Mouse (Mus musculus): ENCODE measurements around the gene Pgm1. TPM values are rescaled to one million over a fixed set of nuclear protein-coding genes. Genes with fewer than 3 reads are reported as not detected.

Gene Pgm1
- polyA plus RNA-seq, 1 experiment from 2014 or later, result 271 TPM

GRCm38 (mm10) chr4:100000971-100001370 lies 71.8 kb downstream of the Pgm1 start:
- ATAC-seq (ENCODE audit: insufficient number of reproducible peaks, insufficient read depth, low FRiP score, low read depth), result no peak

GRCm38 (mm10) chr4:100001806-100002205 lies 72.6 kb downstream of the Pgm1 start:
- H3K36me3 ChIP-seq (ENCODE audit: control insufficient read depth, insufficient read depth, low read length), result no peaks in the 10 kb centered on the region
- H3K27ac ChIP-seq (replicated peaks in 1 of 2; ENCODE audit: control insufficient read depth in 1 of 2, insufficient read depth in 1 of 2, low read depth in 2 of 2, low read length in 2 of 2), result no peak overlapping the region
- H3K4me2 ChIP-seq (ENCODE audit: low read length), result no peak overlapping the region
- no peak overlapping the region for H3K9ac ChIP-seq (ENCODE audit: low read length)
- WGBS, result 66% methylated on average over 7 of the region's 7 CpGs
- no peaks in the 10 kb centered on the region for H3K27me3 ChIP-seq (ENCODE audit: control insufficient read depth, insufficient read depth, low read length)
- no peak for ATAC-seq (ENCODE audit: insufficient number of reproducible peaks, insufficient read depth, low FRiP score, low read depth)
- no peaks in the 10 kb centered on the region for H3K4me1 ChIP-seq (ENCODE audit: control insufficient read depth in 2 of 2, insufficient read depth in 2 of 2, low read length in 2 of 2)
- H3K9me3 ChIP-seq (ENCODE audit: control insufficient read depth, low read length), result no peaks in the 10 kb centered on the region
- no peak overlapping the region for H3K4me3 ChIP-seq (ENCODE audit: control insufficient read depth in 1 of 2, insufficient read depth in 1 of 2, low read depth in 1 of 2, low read length in 2 of 2)

More at GRCm38 (mm10) chr4:100000971-100001370, 71.8 kb downstream of the Pgm1 start:
- Histone ChIP-seq H3K4me1 (ENCODE audit: control insufficient read depth in 2 of 2, insufficient read depth in 2 of 2, low read length in 2 of 2) (no peaks in the 10 kb centered on the region), H3K9ac (ENCODE audit: low read length) (no peak overlapping the region), H3K4me3 (ENCODE audit: control insufficient read depth in 1 of 2, insufficient read depth in 1 of 2, low read depth in 1 of 2, low read length in 2 of 2) (no peak overlapping the region), H3K27me3 (ENCODE audit: control insufficient read depth, insufficient read depth, low read length) (no peaks in the 10 kb centered on the region), H3K27ac (replicated peaks in 1 of 2; ENCODE audit: control insufficient read depth in 1 of 2, insufficient read depth in 1 of 2, low read depth in 2 of 2, low read length in 2 of 2) (no peak overlapping the region), H3K4me2 (ENCODE audit: low read length) (no peak overlapping the region), H3K9me3 (ENCODE audit: control insufficient read depth, low read length) (no peaks in the 10 kb centered on the region), H3K36me3 (ENCODE audit: control insufficient read depth, insufficient read depth, low read length) (no peaks in the 10 kb centered on the region)
- WGBS, result 78% methylated on average over 5 of the region's 5 CpGs

- Histone ChIP-seq H3K4me1 (ENCODE audit: control insufficient read depth in 2 of 2, insufficient read depth in 2 of 2, low read length in 2 of 2) (peaks cover 0 to 2% of the 10 kb centered on the region in 2 experiments; a peak in 1 of 4 replicates), H3K9ac (ENCODE audit: low read length) (no peak overlapping the region), H3K9me3 (ENCODE audit: control insufficient read depth, low read length) (no peaks in the 10 kb centered on the region), H3K4me2 (ENCODE audit: low read length) (no peak overlapping the region), H3K36me3 (ENCODE audit: control insufficient read depth, insufficient read depth, low read length) (no peaks in the 10 kb centered on the region), H3K4me3 (ENCODE audit: control insufficient read depth in 1 of 2, insufficient read depth in 1 of 2, low read depth in 1 of 2, low read length in 2 of 2) (no peak overlapping the region), H3K27ac (replicated peaks in 1 of 2; ENCODE audit: control insufficient read depth in 1 of 2, insufficient read depth in 1 of 2, low read depth in 2 of 2, low read length in 2 of 2) (no peak overlapping the region), H3K27me3 (ENCODE audit: control insufficient read depth, insufficient read depth, low read length) (no peaks in the 10 kb centered on the region)
- ATAC-seq (ENCODE audit: insufficient number of reproducible peaks, insufficient read depth, low FRiP score, low read depth), result no peak
- 34% methylated on average over 7 of the region's 7 CpGs for WGBS
Observed at GRCm38 (mm10) chr4:100007721-100008120, 78.5 kb downstream of the Pgm1 start.

GRCm38 (mm10) chr4:100008371-100009090 lies 79.3 kb downstream of the Pgm1 start:
- Histone ChIP-seq H3K27ac (replicated peaks in 1 of 2; ENCODE audit: control insufficient read depth in 1 of 2, insufficient read depth in 1 of 2, low read depth in 2 of 2, low read length in 2 of 2) (no peak overlapping the region), H3K4me3 (ENCODE audit: control insufficient read depth in 1 of 2, insufficient read depth in 1 of 2, low read depth in 1 of 2, low read length in 2 of 2) (no peak overlapping the region), H3K36me3 (ENCODE audit: control insufficient read depth, insufficient read depth, low read length) (no peaks in the 10 kb centered on the region), H3K4me2 (ENCODE audit: low read length) (no peak overlapping the region), H3K9ac (ENCODE audit: low read length) (no peak overlapping the region), H3K9me3 (ENCODE audit: control insufficient read depth, low read length) (no peaks in the 10 kb centered on the region), H3K27me3 (ENCODE audit: control insufficient read depth, insufficient read depth, low read length) (no peaks in the 10 kb centered on the region), H3K4me1 (ENCODE audit: control insufficient read depth in 2 of 2, insufficient read depth in 2 of 2, low read length in 2 of 2) (peaks cover 0 to 2% of the 10 kb centered on the region in 2 experiments; a peak in 1 of 4 replicates)
- 50% methylated on average over 5 of the region's 5 CpGs for WGBS
- ATAC-seq (ENCODE audit: insufficient number of reproducible peaks, insufficient read depth, low FRiP score, low read depth), result peak; percentile 50; the same call in 1 of the 2 replicates

- Histone ChIP-seq H3K27me3 (ENCODE audit: control insufficient read depth, insufficient read depth, low read length) (no peaks in the 10 kb centered on the region), H3K36me3 (ENCODE audit: control insufficient read depth, insufficient read depth, low read length) (no peaks in the 10 kb centered on the region), H3K9me3 (ENCODE audit: control insufficient read depth, low read length) (no peaks in the 10 kb centered on the region), H3K9ac (ENCODE audit: low read length) (no peak overlapping the region), H3K27ac (replicated peaks in 1 of 2; ENCODE audit: control insufficient read depth in 1 of 2, insufficient read depth in 1 of 2, low read depth in 2 of 2, low read length in 2 of 2) (no peak overlapping the region), H3K4me2 (ENCODE audit: low read length) (no peak overlapping the region), H3K4me3 (ENCODE audit: control insufficient read depth in 1 of 2, insufficient read depth in 1 of 2, low read depth in 1 of 2, low read length in 2 of 2) (no peak overlapping the region), H3K4me1 (ENCODE audit: control insufficient read depth in 2 of 2, insufficient read depth in 2 of 2, low read length in 2 of 2) (peaks cover 0 to 2% of the 10 kb centered on the region in 2 experiments; a peak in 1 of 4 replicates)
- WGBS, result 51% methylated on average over 8 of the region's 8 CpGs
- no peak for ATAC-seq (ENCODE audit: insufficient number of reproducible peaks, insufficient read depth, low FRiP score, low read depth)
Observed at GRCm38 (mm10) chr4:100009211-100009678, 80.0 kb downstream of the Pgm1 start.

- no peak for ATAC-seq (ENCODE audit: insufficient number of reproducible peaks, insufficient read depth, low FRiP score, low read depth)
- WGBS, result 91% methylated on average over 3 of the region's 3 CpGs
- Histone ChIP-seq H3K4me1 (ENCODE audit: control insufficient read depth in 2 of 2, insufficient read depth in 2 of 2, low read length in 2 of 2) (peaks cover 0 to 2% of the 10 kb centered on the region in 2 experiments; a peak in 1 of 4 replicates), H3K4me3 (ENCODE audit: control insufficient read depth in 1 of 2, insufficient read depth in 1 of 2, low read depth in 1 of 2, low read length in 2 of 2) (no peak overlapping the region), H3K27me3 (ENCODE audit: control insufficient read depth, insufficient read depth, low read length) (no peaks in the 10 kb centered on the region), H3K4me2 (ENCODE audit: low read length) (no peak overlapping the region), H3K9ac (ENCODE audit: low read length) (no peak overlapping the region), H3K36me3 (ENCODE audit: control insufficient read depth, insufficient read depth, low read length) (no peaks in the 10 kb centered on the region), H3K27ac (replicated peaks in 1 of 2; ENCODE audit: control insufficient read depth in 1 of 2, insufficient read depth in 1 of 2, low read depth in 2 of 2, low read length in 2 of 2) (no peak overlapping the region), H3K9me3 (ENCODE audit: control insufficient read depth, low read length) (no peaks in the 10 kb centered on the region)
Observed at GRCm38 (mm10) chr4:100010916-100011315, 81.7 kb downstream of the Pgm1 start.

GRCm38 (mm10) chr4:100011563-100011962 lies 82.3 kb downstream of the Pgm1 start:
- no peak overlapping the region for H3K27ac ChIP-seq (replicated peaks in 1 of 2; ENCODE audit: control insufficient read depth in 1 of 2, insufficient read depth in 1 of 2, low read depth in 2 of 2, low read length in 2 of 2)
- H3K36me3 ChIP-seq (ENCODE audit: control insufficient read depth, insufficient read depth, low read length), result no peaks in the 10 kb centered on the region
- no peak overlapping the region for H3K4me3 ChIP-seq (ENCODE audit: control insufficient read depth in 1 of 2, insufficient read depth in 1 of 2, low read depth in 1 of 2, low read length in 2 of 2)
- WGBS, result 81% methylated on average over 3 of the region's 3 CpGs
- H3K27me3 ChIP-seq (ENCODE audit: control insufficient read depth, insufficient read depth, low read length), result no peaks in the 10 kb centered on the region
- H3K9ac ChIP-seq (ENCODE audit: low read length), result no peak overlapping the region
- H3K4me2 ChIP-seq (ENCODE audit: low read length), result no peak overlapping the region
- H3K9me3 ChIP-seq (ENCODE audit: control insufficient read depth, low read length), result no peaks in the 10 kb centered on the region
- H3K4me1 ChIP-seq (ENCODE audit: control insufficient read depth in 2 of 2, insufficient read depth in 2 of 2, low read length in 2 of 2), result peaks cover 0 to 2% of the 10 kb centered on the region in 2 experiments; a peak in 1 of 4 replicates
- ATAC-seq (ENCODE audit: insufficient number of reproducible peaks, insufficient read depth, low FRiP score, low read depth), result no peak

All from heart, embryonic 14.5 days (tissue).